Mouse (Mus musculus) frontal cortex, adult 2 months (tissue): ENCODE results near the gene Il12rb2. TPM values are rescaled to one million over a fixed set of nuclear protein-coding genes. Genes with fewer than 3 reads are reported as not detected.

Experiments
- DNase-seq, 2 experiments: peaks; one replicate each; pipeline ENCODE4 v3.0.0; 2022; ENCODE audit warnings: low spot score in 1 of 2; ENCODE audit errors: extremely low spot score in 1 of 2
- polyA plus RNA-seq: library from polyadenylated mRNA; depleted of rRNA; stranded (reverse); fragments of >200 nt; gene quantifications from 2 replicates; pipeline ENCODE4 v1.2.3, GENCODE M21; 2012; rRNA removed

The Il12rb2 gene
- 0.55 and 0.62 TPM in 2 replicates for polyA plus RNA-seq

GRCm38 (mm10) chr6:67375982-67376391, at the start of gene Il12rb2:
TSS of gene Il12rb2 (minus strand) at chr6:67376188.
- no peak for DNase-seq

GRCm38 (mm10) chr6:67421761-67422160, 45.8 kb upstream of the Il12rb2 start:
- no peak for DNase-seq

DNA sequence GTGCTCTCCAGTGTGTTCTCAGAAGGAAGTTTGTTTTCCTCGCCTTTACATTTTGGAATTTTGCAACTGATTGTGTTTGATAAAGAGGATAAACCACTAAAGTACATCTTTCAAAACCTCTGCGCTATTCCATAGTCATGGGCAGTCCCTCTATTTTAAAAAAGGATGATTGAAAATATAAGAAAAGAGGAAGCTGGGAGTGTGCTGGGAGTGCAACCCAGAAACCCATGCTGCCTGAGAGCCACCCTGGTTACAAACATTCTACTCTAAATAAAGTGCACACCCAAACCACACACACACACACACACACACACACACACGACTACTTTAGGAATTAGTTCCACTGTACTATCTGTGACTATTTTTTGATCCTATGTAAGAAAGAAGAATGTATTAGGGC, 40.6 kb upstream of the Il12rb2 start:
- DNase-seq, result no peak

DNA sequence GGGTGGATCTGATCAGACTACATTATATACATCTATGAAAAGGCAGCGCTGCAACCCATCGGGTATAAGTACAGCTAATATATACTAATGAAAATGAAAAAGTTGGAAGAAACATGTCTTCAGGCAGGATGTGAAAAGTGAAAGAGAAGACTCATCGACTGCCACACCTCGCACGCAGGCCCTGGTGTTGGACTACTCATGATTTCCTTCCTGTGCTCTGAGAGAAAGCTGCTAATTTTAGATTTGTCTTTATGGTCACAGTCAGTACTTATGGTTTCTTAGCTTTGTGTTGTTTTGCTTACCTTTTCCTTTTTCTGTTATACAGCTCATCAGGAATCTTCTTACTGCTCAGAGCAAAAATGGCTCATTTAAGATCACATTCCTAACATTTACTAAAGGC, 39.3 kb upstream of the Il12rb2 start:
- no peak for DNase-seq

DNA sequence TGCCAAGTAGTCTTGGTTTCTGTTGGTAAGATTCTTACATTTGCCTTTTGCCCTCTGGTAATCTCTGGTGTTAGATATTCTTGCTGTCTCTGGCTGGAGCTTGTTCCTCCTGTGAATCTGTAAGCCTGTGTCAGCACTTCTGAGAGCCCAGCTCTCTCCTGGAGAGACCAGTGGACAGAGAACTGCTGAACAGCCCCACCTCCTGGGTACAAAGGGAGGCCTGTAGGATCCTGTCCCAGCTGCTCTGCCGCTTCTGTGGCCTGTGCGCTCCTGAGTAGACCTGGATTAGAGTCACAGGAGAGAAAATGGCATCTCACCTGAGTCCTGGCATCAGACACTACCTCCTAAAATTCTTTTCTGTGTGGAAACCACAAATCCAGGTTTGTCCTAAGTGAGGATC, 37.4 kb upstream of the Il12rb2 start:
- no peak for DNase-seq

DNA sequence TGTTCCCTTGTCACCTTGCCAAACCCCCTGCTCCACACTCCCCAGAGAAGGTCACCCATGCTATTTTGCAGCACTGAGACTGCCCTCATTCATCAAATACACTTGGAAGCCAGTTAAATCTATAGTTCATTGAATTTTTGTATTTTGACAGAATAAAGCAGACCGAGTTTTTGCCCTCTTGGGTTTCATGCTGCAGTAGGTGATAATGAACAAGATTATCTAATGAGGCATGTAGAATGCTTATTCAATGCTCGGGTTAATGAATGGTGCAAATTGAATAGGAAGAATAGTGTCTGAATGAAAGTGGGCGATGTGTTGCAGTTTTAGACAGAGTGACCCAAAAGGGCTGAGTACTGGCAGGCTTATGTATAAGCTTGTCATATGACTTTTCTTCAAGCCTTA, 29.3 kb upstream of the Il12rb2 start:
- no peak for DNase-seq

DNA sequence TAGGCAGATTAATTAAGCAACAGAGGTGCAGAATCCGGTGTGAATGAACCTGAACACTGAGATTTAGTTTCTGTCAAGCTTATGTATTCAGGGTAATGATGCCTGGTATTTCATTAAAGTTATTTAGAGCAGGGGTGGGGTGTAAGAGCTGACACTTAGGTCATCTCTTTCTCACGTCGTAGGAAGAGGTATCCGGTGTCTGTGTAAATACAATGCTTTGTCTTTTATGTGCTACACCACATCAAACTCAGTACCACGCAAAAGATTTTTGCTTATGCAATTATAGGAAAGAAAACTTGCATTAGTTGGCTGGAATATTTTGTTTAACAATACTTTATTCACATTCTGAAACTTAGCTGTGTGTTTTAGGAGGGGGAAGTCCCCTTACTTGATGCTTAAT, 23.6 kb upstream of the Il12rb2 start:
- DNase-seq, result no peak

- DNase-seq, result no peak
Observed at GRCm38 (mm10) chr6:67365785-67366184, 10.2 kb downstream of the Il12rb2 start.

GRCm38 (mm10) chr6:67348065-67348464, 27.9 kb downstream of the Il12rb2 start:
- no peak for DNase-seq

- no peak for DNase-seq
Observed at GRCm38 (mm10) chr6:67339494-67339893, 36.5 kb downstream of the Il12rb2 start.

DNA sequence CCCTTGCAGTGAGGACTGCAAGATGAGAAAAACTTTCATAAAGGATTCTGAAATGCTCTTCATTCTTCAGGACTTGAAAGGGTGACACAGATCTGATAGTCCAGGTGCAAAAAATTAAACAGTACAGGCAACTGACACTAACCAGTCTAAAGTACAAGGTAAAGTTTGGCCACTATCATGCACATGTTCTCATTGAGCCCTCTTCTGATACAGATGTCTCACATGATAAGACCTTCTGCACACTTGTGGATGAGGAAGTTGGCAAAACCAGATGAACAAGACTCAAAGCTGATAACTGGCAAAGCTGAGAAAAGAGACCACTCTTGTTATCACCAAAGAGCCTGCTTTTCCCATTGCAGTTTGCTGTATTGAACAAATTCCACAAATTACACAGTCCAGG, 38.0 kb downstream of the Il12rb2 start:
- DNase-seq, result no peak

- no peak for DNase-seq
Observed at GRCm38 (mm10) chr6:67323788-67324187, 52.2 kb downstream of the Il12rb2 start.

GRCm38 (mm10) chr6:67318451-67318850, 57.5 kb downstream of the Il12rb2 start:
- DNase-seq, result peak; percentile 46 to 85

DNA sequence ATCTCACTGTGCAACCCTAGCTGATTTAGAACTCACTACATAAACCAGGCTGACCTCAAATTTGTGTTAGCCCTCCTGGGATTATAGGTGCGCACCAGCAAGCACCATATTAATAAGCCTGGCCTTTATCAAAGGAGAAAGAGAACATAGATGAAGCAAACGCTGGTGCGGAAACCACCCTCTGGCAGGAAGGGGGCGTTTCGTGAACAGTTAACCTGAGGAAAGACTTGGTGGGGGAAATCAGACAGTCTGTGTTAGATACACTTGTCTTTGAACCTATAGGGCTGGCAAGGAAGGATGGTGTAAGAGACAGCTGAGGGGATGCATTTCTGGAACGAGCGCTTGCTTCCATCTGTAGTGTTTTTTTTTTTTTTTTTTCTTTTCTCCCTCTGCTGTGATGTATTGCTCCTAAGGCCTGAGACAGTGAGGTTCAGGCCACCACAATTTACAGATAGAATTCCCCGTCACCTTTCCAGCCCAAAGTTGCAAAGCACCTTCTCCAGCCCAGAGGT, 58.1 kb downstream of the Il12rb2 start:
- DNase-seq, result no peak

DNA sequence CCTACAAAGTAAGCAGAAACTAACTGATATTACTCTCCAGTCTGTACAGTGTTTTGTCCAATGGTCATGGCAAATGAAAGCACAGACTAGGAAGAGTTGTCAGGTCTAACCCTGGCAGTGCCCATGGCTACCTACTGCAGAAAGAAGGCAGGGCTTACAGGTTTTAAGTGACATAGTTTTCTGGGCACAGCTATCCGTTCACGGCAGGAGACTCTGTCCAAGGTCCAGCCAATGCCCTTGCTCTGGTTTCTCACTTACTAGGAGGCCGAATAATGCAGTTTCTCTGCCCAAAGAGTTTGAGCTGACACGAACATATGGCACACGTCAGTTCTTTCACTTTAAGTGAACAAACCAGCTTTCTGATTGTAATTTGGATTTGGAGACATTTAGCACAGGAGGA, 58.9 kb downstream of the Il12rb2 start:
- no peak for DNase-seq

DNA sequence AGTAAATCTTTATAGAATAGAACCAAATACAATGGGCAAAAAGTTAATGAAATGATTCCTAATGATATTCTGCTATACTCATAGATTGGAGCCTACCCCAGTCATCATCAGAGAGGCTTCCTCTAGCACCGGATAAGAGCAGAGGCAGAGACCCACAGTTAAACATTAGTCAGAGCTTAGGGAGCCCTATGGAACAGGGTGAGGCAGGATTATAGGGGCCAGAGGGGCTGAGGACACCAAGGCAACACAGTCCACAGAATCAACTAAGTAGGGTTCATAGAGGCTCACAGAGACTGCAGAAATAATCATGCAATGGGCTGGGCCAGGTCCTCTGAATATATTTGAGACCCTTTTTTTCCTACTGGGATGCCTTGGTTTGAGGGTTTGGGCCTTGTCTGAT, 61.3 kb downstream of the Il12rb2 start:
- no peak for DNase-seq

DNA sequence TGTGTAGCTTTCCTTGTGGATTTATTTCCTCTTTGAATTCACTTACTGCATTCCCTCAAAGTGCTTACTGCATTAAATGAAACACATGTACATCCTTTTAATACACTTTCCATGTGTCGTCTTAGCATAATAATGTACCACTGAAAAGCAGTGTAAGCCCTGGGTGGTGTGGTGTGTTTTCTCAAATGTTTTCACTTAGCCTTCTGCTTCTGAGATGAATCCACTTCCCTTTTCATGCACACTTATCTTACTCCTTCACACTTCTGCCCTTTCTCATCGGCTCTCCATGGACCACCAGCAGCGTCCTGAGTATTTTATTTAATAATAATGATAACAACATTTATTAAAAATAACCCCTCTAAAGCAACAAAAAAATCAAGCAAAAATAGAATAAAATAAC, 66.2 kb downstream of the Il12rb2 start:
- no peak for DNase-seq

DNA sequence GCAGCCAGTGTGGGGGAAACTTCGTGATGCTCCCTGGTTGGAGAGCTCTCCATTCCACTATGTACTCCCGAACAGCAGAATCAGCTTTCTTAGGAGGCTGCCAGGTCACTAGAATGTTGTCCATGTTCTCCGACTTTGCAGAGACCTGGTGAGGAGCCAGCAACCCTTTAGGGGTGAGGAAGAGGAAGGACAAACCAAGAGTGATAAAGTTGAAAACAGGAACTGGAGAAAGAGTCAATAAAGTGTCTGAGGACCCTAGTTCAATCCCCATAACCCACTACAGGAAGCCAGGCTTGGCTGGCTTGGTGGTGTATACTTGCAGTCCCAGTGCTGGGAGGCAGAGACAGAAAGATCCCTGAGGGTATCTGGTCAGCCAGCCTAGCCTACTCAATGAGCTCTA, 67.0 kb downstream of the Il12rb2 start:
- DNase-seq, result no peak

DNA sequence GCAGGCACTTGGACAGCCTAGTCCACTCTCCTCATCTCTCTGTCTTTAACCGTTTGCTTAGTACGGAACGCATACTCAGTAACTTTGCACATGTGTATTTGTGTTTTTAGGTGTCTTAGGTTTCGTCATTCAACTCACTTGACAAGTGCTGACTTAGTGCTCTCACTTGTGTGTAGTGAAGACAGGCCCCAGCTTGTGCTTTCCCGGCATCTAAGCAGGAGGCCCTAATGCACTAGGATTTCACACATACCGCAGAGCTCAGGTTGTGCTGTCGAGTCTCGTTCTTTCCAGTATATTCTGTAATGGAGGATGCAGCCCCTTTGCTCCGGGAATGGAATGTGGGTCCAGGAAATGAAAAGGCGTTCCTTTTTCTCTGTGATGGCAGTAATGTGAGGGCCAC, 72.8 kb downstream of the Il12rb2 start:
- DNase-seq, result no peak

DNA sequence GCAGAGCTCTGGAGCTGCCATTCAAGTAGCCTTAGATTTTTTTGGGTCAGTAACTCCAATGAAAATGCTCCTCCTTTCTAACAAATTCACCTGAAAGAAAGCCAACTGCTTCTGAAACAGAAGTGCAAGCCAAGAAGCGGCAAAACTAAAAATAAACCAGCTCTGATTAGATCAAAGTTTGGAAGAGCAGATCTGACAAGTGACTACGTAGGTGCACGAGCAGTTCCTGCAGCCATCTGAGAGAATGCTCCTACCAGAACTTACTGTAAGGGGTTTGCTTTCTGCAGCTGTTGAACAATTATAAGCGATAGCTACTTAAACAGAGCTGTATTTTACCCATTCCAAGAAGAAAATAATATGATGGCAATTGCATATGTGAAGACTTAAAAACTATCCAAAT, 73.5 kb downstream of the Il12rb2 start:
- no peak for DNase-seq

- no peak for DNase-seq
Observed at GRCm38 (mm10) chr6:67301230-67301629, 74.8 kb downstream of the Il12rb2 start.

GRCm38 (mm10) chr6:67300710-67301163, 75.3 kb downstream of the Il12rb2 start:
- DNase-seq, result peak; percentile 40 to 63

- no peak for DNase-seq
Observed at GRCm38 (mm10) chr6:67300300-67300699, 75.7 kb downstream of the Il12rb2 start.
